Mouse (Mus musculus) adrenal gland, postnatal 36 days (tissue): Measurements from ENCODE around the gene Atp2a3. TPM values are rescaled to one million over a fixed set of nuclear protein-coding genes. Genes with fewer than 3 reads are reported as not detected.

Source experiments
- DNase-seq, 2 experiments: peaks; one replicate each; pipeline ENCODE4 v3.0.0; 2021; ENCODE audit warnings: mixed read lengths in 1 of 2
- total RNA-seq, 2 experiments: library from RNA; stranded (reverse); gene quantifications; 2 replicates each; pipeline ENCODE4 v1.2.3; 2021

The Atp2a3 gene
- total RNA-seq, 2 experiments from 2014 or later, result 7.2 to 8.2 TPM

DNA sequence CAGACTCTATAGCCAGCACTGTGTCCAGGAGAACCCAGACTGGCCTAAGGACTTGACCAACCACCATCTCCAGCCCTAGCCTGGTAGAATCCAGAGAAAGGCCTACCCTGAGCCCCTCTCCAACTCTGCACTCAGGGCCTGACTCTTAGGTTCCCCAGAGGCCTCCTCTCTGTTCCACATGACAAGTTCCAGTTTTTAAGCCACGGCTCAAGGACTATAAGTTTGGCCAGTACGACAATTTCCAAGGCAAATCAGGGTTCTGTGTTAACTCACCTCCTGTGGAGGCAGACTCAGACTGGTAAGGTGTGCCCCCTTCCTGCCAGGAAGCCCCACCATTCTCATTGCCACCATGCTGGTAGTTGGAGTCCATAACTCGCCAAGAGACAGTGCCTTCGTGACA is 6.8 kb upstream of the Atp2a3 start:
- no peak for DNase-seq

DNA sequence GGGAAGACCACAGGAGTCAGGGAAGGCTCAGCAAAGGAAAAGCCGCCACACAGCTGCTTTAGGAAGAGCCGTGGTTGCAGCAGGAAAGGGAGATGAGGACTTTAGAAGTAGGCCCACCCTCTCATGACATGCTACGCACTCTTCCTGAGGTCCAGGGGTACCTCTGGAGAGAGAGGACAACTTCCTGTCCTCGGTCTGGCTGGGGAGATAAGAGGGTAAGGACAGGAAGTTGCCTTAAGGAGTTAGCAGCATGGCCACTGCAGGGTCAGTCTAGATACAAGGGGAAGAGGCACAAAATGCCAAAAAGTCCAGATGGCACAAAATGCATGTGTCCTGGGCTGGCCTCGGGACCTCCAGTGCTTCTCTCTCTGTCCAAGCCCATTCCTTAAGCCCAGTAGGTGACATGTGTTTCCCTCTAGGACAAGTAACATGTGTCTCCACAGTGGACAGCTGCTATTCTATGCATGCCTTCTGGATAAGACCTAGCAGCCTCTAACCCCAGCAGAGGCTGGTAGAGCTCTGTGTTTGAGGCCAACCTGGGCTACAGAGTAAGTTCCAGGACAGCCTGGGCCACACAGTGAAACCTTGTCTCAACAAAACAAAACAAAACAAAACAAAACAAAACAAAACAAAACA is 5.5 kb upstream of the Atp2a3 start:
- no peak for DNase-seq

DNA sequence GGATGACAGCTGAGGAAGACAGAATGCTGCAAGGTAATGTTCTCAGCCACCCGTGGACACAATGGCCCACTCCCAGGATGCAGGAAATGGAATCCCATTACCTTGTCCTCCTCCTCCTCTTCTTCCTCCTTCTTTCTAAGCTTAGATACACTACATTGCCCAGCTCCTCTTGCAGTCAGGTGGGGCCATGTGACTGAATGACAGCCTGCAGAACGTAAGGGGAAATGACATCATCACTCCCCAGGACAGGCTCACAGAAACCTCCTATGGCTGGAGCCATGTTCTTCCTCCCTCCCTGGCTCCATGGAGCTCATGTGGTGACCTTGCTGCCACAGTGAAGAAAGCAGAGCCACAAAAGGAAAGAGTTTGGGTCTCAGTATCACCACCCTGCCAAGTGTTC is 3.7 kb upstream of the Atp2a3 start:
- no peak for DNase-seq

DNA sequence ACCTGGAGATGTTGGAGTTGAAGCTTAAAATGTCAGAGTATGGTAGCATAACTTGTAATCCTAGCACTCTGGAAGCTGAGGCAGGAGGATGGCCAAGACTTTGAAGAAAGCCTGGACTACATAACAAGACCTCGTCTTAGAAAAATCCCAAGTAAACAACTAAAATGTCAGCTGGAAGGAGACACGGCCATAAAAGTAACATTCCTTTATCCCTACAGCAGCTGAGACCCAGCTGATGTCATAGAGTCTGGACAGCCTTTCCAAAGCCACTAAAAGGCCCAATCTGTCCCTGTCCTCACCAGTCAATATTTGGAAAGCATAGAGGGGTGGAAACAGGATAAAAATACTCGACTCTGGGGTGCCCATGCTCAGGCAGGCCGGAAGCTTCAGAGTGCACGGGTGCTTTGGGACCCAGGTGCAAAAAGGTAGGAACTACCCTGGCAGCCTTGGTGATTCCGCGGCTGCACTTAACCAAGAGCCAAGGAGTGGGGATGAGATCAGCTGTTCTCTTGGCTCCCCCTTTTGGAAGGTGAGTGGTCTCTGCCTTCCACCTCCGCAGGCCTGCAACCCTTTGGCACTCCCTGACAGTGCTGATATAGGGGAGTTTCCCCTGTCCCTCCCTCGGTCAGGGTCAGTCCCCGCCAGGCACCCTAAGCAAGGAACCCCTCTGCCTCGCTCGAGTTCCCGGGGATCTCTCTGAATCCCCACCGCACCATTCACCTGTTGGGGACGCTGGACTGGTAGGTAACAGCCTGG is 867 bp upstream of the Atp2a3 start:
- DNase-seq, result no peak

DNA sequence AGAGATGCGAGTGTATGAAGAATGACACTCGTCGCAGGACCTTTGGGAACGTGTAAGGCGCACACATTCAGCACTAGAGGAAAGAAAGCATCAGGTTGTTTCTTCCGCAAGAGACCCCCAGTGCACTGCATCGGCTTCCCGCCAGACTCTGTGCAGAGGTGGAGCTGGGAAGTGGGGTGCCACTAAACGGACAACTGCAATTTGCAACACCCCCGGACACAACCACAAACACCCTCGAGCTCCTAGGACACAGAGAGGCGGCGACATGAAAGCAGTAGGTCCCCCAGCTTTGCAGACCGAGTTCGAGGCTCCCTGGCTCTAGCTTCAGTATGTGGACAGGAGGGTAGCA is 272 bp upstream of the Atp2a3 start:
- no peak for DNase-seq

DNA sequence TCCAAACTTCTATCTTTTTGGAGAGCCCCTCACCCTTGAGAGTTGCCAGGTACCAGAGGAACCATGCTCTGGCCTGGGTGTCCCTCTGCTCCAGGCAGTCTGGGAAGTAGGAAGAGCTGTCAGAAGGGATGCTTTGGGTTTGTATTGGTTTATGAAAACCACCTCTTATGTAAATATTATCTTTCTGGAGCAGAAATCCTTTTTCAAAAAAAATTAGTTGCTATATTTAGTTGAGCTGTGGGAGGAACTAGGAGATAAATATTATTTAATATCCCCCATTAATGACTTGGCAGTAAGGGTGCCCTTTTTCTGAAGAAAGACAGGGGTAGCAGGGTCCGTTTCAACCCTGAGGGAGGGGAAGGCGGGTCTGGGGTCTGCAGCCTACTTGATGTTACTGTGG is 1.4 kb downstream of the Atp2a3 start:
- DNase-seq, result no peak

DNA sequence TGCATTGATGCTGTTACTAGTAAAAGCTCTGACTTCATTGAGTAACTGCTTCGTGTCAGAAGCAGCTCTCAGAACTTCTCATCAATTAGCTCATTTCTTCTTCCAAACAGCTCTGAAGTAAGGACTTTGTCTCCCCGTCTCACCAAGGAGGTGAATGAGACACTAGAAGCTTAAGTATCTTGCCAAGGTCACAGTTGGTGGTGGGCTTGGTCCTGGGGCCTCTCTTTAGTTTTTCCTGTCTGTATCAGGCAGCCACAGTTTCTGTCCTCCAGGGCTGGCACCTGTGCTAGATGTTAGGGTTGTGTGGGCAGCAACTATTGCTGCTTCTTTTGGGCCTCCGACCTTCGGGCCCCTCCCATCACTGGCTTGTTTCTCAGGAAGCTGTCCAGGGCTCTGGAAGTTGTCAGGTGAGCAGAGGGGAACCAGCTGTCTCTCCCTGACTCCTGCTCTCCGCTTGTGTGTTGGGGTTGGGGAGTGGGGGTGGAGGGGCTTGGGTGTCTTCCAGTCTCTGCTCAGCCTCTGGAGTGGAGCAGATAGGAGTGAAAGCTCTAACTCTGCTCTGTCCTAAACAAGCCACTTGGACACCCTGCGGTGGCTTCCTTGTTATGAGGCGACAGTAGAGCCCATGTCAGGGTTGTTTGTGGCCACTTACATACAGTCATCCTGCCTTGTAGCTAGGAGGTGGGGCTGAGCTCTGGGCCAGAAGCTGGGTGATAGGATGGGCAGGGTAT is 2.3 kb downstream of the Atp2a3 start:
- no peak for DNase-seq

DNA sequence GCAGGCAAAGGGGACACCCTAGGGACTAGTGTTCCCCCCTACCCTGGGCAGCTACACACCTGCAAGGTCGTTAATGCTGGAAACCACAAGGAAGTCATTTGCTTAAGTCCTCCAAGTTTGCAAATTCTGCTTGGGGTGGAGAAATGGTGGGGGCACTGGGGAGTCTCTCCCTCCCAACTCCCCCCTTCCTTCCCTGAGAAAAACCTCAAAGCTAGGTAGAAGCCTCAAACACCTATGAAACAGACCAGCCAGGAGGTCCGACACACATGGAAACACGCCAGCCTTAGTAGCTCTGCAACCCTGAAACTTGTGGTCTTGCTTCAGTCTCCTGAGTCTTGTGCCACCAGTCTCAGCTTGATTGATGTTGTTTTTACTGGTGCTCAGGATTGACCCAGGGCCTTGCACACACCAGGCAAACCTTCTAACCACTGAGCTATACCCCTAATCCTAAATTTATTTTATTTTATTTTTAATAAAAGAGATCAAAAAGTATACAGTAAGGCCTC is 2.9 kb downstream of the Atp2a3 start:
- DNase-seq, result no peak

DNA sequence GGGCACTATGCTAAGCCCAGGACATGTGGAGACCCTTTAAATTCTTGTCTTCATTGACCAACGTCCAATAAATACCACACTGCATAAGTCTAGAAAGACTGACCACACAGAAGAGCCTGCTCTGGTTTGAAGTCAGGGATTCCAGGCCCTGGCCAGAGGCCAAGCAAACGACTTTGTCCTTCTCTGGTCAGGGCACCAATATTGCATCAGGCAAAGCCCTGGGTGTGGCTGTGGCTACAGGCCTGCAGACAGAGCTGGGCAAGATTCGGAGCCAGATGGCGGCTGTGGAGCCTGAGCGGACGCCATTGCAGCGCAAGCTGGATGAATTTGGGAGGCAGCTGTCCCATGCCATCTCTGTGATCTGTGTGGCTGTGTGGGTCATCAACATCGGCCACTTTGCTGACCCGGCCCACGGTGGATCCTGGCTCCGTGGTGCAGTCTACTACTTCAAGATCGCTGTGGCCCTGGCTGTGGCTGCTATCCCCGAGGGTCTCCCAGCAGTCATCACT is 14.1 kb downstream of the Atp2a3 start:
- peak; percentile 32 to 58 for DNase-seq

DNA sequence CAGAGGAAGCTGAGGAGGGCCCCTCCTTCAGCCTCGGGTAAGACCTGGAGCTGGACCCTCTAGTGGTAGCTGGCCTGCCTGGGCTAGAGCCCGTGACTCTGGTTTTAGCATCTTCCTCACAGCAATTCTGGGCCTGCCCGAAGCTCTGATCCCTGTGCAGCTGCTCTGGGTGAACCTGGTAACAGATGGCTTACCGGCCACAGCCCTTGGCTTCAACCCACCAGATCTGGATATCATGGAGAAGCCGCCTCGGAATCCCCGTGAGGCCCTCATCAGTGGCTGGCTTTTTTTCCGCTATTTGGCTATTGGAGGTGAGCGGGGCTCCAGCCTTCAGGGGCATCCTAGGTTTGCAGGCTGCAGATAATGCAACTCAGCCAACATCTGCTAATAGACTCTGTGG is 21.5 kb downstream of the Atp2a3 start:
- DNase-seq, result no peak

DNA sequence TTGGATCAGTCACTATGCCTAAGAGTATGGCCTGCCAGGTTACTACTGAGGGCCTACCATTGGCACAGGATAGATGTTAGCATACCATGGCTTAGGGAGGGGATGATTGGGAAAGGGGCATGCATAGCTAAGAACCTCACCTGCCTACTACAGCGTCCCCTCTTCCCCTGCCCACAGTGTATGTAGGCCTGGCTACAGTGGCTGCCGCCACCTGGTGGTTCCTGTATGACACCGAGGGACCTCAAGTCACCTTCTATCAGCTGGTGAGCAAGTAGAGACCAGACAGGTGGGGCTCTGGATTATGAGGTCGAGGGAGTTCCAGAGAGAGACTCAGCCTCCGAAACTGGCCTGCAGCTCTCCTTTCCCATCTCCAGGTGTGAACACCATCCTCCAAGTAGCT is 22.3 kb downstream of the Atp2a3 start:
- peak; percentile 17 to 39 for DNase-seq

DNA sequence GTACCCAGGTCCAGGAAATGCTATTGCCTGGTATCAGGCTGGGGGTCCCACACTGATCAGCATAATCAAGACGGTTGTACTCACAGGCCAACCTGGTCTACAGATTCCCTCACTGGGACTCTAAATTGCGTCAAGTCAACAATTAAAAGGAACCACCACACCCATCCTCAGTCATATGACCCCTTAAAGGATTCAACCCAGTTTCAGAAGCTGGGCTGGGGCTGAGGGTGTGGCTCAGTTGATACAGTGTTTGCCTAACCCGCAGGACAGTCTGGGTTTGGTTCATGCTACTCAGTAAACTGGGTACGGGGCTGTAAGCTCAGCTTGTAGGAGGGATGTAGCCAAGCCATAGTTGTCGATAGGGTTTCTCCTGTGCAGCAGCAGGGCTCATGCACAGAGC is 25.8 kb downstream of the Atp2a3 start:
- DNase-seq, result no peak

DNA sequence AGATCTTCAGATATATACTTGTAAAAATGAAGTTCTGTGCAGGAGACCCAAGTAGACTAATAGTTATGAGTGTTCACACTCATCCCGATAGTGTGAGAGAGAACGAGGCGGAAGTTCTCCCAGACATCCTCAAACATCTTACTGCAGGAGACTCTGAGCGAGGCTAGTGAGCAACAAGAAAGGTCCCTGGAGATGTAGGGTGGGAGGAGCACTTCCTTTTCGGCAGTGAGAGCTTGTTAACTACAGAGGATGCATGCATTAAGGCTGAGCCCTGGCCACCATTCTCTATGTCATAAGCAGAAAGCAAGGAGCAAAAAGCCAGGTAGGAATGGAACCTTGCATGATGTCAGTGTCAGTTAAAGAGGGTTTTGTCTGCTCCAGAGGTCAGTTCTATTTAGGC is 26.3 kb downstream of the Atp2a3 start:
- DNase-seq, result no peak

DNA sequence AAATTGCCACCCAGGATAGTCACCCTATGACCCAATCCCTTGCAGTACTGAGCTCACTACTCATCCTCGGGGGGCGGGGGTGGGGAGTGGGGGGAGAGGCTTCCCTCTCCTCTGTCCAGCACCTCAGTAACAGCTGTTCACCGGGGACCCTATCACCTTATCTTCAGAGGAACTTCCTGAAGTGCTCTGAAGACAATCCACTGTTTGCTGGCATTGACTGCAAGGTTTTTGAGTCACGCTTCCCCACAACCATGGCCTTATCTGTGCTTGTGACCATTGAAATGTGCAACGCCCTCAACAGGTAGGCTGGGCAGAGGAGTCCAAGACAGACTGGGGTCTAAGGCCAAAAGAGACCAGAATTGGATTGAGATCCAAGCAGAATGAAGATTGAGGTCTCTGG is 26.8 kb downstream of the Atp2a3 start:
- no peak for DNase-seq

DNA sequence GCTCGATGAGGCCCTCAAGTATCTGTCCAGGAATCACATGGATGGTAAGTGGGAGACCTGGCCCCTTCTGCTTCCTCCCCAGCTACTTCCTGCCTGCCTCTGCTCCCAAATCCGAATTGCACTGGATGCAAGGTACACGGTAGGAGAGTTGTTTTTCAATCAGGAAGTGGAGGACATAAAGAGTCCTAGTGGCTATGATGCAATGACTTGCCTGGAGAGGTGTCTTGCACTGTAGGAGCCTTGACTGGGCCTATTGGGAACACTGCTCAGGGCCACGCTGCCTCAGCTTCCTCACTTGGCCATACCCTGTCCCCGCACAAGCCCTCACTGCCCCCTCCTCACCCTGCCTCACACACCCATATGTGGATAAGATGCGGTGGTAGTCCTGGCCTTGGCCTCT is 28.1 kb downstream of the Atp2a3 start:
- DNase-seq, result no peak

DNA sequence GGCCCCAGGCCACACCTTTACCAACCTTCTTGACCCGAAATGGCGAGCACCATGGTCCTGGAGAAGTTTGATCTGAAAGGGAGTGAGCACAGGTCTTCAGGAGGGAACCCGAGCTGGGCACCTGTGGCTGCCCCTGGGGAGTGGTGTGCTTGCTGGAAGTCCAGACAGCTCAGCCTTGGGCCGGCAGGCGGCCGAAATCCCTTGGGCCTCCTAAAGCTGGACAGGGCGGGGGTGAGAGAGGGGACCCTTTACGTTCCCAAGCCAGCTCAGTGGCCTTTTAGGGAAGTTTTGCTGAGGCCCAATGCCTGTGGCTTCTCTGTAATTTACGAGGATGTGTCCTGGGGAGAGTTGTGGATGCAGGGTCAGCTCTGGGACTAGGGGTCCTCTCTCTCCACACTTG is 29.7 kb downstream of the Atp2a3 start:
- DNase-seq, result no peak

DNA sequence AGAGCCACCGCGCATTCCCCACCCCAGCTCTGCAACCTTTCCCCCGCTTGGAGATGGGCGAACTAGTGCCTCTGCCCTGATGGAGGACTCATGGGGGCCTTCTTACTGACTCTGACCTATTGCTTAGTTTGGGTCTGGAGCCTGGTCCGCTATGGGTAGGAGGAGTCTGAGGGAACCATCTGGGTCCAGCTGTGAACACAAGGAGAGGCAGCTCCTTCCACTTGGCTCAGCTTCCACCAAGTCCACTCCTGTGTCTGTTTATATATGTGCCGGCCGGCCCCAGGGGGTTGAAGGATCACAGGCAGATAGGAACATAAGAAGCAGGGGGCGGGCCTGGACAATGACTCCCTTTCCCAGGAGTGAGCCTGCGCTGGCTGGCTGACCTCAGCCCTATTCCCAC is 31.0 kb downstream of the Atp2a3 start:
- DNase-seq, result no peak

DNA sequence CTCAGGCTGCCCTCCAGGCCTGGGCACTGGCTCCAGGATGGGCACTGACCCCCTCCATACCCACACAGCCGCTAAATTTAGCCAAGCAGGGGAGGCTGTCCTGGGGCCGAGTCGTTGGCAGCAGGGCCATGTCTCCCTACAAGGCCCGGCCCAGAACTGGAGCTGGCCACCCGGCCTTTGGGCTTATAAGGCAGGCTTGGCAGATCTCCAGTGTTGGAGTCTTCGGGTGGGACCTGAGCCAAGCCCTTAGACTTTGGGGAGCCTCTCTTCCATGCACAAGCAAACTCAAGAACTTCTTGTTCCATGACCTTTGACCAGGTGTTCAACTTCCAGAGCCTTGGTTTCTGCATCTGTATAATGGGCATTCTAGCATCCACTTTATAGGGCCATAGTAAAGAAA is 35.4 kb downstream of the Atp2a3 start:
- no peak for DNase-seq

DNA sequence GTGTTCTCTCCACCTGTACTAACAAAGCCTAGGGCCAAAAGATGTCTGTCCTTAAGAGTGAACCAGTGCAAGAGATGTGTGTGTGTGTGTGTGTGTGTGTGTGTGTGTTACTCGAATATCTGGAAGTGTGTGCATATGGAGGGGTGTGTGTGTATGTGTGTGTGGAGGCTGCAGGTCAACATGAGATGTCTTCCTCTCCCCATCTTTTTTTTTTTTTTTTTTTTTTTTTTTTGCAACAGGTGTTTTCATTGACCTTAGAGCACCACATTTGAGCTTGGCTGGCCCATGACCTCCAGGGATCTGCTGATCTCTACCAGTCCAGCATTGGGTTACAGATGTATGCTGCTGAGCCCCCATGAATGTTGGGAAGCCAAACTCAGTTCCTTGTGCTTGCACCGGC is 35.8 kb downstream of the Atp2a3 start:
- DNase-seq, result no peak

DNA sequence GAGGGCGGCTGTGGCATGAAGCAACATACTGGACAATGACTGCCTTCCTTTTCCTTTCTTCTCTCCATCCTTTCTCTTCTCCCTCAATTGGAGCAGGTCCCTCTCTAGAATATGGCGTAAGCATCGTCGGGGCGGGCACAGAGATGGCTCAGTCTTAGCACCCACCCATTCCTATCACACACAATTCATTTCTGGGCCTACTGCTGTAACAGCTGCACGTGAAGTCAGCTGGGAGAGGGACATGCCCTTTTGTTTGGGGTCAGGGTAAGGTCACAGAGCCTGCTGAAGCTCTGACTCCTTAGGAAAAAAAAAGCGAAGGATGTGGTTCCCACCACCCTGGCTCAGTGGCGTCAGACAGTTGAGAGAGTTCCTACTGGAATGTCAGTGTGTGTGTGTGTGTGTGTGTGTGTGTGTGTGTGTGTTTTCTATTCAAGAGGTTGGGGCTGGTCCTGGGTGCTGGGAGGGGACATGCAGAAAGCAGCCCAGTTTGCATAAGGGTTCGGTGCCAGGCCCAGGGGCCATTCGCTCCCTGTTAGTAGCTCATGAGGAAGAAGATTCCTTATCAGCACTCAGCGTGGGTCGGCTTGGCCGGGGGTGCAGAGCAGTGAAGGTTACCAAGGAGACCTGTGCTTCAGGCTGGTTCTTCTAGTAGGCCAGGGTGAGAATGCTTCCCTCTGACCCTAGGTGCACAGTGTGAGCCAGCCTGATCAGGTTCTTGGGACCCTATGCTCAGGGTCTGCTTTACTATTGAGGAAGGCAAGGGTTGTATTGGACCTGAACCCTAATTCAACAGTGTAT is 36.8 kb downstream of the Atp2a3 start:
- DNase-seq, result no peak

DNA sequence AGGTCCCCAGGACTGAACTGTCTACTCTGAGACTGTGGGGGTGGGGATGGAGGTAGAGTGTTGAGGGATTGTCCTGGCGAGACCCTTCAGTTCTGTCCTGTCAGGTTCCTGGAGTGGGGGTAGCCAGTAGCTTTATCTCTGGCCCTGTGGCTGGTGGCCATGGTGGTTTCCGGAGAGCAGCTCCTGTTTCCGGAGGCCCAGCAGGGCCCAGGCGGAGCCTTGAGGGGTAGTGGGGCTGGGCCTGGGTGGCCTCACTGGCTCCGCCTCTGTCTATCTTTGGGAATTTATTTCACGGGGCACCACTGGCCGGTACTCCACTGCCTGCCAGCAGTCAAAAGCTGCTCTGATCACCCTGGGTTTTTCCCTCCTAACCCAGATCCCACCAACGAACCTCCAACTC is 37.8 kb downstream of the Atp2a3 start, which contains the start of gene P2rx1:
Gene P2rx1, plus strand, starts transcription at position 333 of the 400 bp plus-strand sequence.
- DNase-seq, result no peak

DNA sequence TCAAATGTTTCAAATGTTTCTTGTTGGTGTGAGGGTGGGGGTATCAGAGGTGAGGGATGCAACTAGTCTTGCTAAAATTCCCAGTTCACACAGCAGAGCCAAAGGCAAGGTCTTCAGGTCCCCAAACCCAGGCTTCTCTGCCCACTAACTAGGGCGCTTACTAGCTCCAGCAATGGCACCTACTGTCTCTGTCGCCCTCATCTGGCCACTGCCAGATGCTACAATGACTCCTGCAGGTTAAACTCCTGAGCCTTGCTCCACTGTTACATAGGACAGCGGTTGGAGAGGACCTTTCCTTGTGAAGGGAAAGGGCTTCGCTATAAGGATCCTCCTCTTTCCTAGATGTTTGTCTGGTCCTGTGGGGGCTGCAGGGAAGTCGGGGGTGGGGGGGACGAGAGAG is 40.1 kb downstream of the Atp2a3 start:
- peak; percentile 74 to 81 for DNase-seq
